Mouse (Mus musculus) neural tube, embryonic 10.5 days (tissue): ENCODE measurements around the gene Cntn5.

Experiments used
- DNase-seq: peaks from one replicate; pipeline ENCODE4 v3.0.0-alpha.2; 2017; ENCODE audit warnings: low spot score; ENCODE audit errors: extremely low spot score

The Cntn5 gene

GRCm38 (mm10) chr9:9960610-9961172 is 943.9 kb downstream of the Cntn5 start:
- no peak for DNase-seq

GRCm38 (mm10) chr9:9949346-9949745 is 955.2 kb downstream of the Cntn5 start:
- DNase-seq: no peak

DNA sequence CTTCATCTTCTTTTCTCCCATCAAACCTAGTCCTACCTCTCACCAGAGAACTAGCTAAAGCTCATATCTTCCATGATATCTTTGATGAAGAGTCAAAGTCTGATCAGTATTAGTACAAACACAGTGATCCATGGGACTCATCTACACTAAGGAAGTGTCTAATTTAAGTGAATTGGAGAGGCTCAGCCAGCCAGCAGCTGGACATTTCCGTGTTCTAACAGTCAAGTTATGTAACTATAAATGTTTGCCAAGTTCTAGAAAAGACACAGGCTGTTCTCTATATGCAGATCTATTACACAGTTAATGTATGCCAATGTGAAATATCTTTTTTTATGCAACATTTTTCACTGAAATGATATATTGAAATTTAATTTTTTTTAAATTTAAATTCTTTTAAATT is 959.7 kb downstream of the Cntn5 start:
- DNase-seq: no peak

- no peak for DNase-seq
These were observed 966.8 kb downstream of the Cntn5 start for GRCm38 (mm10) chr9:9937444-9938436.

DNA sequence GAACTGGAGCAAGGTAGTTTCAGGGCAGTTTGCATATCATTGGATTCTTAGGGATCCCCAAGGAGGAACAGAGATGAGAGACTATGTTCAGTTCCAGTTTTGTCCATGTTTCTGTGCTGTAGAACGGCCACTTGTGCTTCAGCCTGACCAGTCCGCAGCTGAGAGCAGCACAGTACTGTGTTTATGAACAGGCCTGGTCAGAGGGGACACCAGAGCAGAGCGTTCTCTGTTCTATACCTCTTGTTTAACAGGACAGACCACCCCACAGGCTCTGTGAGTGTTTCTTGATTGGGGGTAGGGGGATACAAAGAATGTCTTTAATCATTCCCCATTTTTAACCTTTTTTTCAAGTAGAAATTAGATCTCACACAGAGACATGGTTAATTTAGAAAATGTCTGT is 984.0 kb downstream of the Cntn5 start:
- no peak for DNase-seq

DNA sequence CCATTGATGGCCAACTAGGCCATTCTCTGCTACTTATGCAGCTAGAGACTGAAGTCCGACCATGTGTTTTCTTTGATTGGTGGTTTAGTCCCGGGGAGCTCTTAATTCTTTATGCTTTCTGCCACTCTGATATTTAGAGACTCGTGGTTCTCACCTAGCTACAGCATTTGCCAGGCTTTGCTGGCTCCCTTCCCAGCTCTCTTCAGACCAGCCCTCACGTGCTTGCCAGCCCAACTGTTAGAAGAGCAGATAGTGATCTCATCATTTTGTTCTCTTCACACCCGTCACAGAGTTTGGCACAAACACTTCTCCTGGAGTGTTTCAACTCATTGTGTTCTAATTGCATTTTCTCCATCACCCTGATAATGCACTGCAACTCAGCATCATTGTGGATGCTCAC is 1005.5 kb downstream of the Cntn5 start:
- no peak for DNase-seq

- no peak for DNase-seq
These were observed 1018.4 kb downstream of the Cntn5 start for GRCm38 (mm10) chr9:9886210-9886609.

DNA sequence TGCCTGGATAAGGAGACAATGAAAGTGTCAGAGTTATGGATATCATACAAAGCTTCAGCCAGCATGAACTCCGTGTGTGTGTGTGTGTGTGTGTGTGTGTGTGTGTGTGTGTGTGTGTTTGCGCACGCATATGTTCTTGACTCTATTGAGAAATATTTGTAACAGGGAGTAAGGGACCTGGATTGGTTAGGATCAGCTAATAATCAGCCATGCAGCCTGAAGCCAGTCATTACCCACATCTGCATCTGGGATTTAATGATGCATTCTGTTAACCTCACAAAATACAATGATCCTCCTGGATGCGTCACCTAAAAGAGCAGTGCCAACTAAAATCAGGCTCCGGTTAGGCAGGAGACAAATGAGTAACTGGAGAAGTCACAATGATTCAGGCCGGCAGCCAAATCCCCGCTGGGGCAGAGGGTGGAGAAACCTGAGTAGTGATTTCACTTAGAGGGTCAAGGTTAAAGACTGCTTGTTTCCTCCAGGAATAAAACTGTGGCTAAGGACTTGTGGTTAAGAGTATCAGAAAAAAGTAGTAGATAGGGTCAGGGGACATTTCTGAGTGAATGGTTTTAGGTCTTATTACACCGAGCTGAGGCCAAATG is 1021.7 kb downstream of the Cntn5 start:
- no peak for DNase-seq

DNA sequence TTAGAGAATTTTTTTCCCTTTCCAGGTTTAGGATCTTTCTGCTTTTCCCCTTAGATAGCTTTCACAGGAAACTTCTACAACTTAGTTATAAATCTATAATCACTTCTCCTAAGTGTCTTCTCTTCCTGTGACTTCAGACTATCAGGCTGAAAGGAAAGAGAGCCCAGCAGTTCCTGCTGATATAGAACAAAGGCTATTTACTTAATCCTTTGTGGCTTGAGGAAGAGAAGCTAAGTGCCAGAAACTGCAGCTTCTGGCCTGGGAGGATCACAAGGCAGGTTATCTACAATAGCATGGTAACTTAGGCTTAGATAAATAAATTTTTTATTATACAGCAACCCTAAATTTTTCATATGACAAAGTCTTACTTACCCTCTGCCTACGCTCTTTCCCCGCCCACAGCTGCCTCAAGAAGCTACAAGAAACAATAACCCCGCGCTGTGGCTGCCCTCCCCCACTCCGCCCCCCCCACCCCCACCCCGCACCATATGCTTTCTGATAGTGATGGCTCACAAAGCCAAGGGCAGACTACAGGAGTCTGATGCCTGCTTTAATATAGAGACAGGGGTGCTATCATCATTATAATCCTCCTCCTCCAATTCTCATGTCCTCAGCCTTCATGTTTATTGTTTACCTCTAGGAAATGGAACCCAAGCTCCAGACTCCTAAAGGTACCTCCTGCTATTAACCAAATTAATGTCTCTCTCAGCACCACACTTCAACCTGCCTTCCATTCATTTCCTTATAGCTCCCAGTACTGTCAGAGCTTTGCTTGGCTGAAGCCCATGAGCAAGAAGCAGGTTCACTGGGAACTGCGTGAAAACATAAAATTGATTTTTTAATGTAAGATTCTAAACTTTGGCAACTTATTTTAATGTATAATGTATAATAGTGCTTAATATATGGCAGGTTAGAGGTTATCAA is 1032.2 kb downstream of the Cntn5 start:
- DNase-seq: no peak

DNA sequence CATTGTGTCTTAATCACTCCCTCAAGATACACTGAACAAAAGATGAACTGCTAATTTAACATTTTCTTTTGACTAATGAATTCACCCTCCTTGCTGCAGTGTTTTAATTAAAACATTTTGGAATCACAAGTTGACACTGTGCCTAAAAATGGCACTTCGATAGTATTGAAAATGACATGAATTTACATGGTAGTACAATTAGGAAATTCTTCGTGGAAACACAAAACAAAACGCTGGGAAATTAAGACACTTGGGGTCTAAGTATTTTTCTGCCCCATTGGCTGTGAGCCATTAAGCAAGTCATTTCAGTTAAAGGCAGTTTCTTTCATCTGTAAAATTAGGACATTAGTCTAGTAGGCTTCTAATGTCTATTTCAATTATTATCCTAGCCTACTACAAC is 1043.9 kb downstream of the Cntn5 start:
- no peak for DNase-seq

GRCm38 (mm10) chr9:9859323-9859722 is 1045.3 kb downstream of the Cntn5 start:
- no peak for DNase-seq

DNA sequence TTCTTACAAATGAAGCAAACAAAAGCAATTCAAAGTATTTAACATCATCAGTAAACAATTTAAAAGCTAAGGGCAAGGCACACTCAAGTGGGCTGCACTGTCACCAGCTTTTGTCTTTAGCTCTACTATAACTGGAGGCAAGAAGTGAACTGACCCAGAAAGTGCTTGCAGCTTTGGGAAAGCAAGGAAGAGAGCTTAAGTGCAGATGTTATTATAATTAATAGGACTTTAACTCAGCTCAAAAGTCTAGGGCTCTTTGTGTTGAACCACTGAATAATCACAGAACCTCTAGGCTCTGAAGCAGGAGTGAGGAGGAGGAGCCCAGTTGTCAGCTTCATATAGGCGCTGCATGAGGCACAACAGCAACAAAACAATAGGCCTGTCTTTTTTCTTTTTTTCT is 1049.8 kb downstream of the Cntn5 start:
- DNase-seq: no peak

GRCm38 (mm10) chr9:9830231-9830630 is 1074.3 kb downstream of the Cntn5 start:
- DNase-seq: no peak

DNA sequence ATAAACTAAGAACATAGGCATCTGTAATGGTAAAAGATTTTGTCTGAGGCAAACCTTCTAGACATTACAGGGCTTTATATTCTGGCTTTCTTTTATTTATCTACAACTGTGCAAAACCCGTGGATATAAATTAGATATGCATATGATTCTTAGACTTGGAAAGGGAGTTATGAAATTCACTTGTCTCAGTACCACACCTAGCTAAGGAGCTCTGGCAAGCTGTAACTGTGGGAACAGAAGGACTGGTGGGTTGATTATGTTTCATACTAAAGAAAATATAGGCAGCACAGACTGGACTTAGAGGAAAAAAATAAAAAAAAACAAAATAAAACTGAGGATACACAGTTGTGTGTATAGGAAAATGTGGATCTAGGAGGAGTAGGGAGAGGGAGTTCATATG is 1084.6 kb downstream of the Cntn5 start:
- no peak for DNase-seq

- no peak for DNase-seq
These were observed 1087.1 kb downstream of the Cntn5 start for GRCm38 (mm10) chr9:9817477-9817876.

DNA sequence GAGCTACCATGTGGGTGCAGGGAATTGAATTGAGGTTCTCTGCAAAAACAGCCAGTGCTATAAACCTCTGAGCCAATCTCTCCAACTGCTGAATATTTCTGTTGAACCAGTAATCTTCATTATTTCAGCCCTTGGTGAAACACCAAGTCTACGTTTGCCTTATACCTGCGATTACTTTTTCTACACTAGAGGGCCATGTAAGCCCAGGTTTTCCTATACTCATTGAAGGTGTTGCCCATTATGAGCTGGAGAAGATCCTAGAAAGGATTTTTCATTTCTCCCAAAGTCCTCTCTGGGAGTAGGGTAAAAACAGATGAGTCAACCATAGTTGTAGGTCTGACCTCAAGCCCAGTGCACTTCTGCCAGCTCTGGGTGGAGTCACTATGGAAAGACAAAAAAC is 1105.0 kb downstream of the Cntn5 start:
- DNase-seq: no peak

DNA sequence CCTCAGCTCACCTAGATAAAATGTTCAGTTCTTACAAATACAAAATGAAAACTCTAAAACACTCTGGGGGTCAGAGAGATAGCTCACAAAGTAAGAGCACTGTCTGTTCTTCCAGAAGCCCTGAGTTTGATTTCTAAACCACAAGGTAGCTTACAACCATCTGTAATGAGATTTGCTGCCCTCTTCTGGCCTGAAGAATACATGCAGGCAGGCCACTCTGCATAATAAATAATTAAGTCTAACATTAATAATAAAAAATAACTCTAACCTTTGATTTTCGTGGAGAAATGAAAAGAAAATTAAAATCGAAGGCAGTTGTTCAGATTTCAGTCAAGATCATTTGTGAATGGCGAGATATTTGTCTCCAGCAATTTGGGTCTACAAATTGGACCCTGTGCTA is 1120.9 kb downstream of the Cntn5 start:
- DNase-seq: no peak

DNA sequence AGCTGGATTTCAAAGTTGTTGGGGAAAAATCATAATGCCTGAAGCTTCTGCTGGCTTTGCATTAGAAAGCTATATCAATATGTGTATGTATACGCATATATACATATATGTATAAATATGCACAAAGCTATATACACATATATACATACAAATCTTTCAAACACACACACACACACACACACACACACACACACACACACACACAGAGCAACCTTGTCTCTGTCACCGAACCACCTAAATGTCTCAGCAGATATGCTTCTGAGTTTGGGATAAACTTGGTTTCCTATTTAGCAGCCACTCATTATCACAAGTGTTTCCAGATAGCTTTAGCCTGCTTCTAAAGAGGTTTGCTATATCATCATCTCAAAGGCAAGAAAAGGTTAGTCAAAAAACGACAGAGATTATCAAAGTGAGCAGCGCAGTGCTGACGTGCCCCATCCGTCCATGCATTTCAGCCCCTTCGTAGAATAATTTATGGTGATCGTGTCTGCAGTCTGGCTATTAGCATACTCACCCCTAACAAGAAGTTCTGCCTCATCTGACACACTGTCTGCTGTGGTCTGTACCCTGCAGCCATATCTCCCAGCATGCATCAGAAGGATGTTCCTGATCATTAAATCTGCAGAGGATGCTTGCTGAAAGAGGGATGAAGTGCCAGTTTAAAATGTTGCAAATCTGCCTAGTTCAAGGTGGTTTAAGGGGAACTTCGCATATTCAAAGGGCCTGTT is 1123.3 kb downstream of the Cntn5 start:
- DNase-seq: no peak

GRCm38 (mm10) chr9:9779646-9780045 is 1124.9 kb downstream of the Cntn5 start:
- no peak for DNase-seq

DNA sequence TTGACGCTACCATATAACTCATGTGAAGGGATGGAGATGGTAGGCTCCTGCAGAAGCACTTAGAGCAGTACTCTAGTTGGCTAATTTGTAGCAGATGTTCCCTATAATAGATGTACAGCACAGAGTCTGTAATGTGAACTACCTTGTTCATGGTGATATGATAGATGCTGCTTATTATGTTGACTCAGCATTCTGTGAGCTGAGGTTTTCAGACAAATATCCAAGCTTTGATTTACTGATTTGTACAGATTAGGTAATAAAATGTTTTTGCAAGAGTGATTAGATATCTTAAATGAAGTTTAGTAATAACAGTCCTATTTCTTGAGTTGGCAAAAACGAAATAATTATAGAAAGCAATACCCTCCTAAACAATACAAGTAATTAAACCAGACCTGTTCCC is 1133.8 kb downstream of the Cntn5 start:
- no peak for DNase-seq

GRCm38 (mm10) chr9:9769659-9770058 is 1134.9 kb downstream of the Cntn5 start:
- no peak for DNase-seq
